Mouse (Mus musculus) intestine, postnatal 0 days (tissue): ENCODE data around the gene H2-M3. TPM values are rescaled to one million over a fixed set of nuclear protein-coding genes. Genes with fewer than 3 reads are reported as not detected.

ENCODE experiments used
- ATAC-seq: fragments of 200-750 bp; cut with Nextera tagmentation; 2 replicates; pipeline ENCODE4 v1.8.0; 2017; ENCODE audit warnings: mild to moderate bottlenecking, moderate TSS enrichment, moderate library complexity
- H3K27ac ChIP-seq: fragments of 300-500 bp; sonication (generic); 2 replicates; pipeline ENCODE4 v1.5.1; 2014; ENCODE audit warnings: mild to moderate bottlenecking, low read depth, low read length, moderate library complexity
- H3K27me3 ChIP-seq: fragments of 300-500 bp; sonication (generic); replicated peaks from 2 replicates; pipeline ENCODE4 v1.6.1; 2014; ENCODE audit warnings: low read length, mixed read lengths; ENCODE audit not compliant: control insufficient read depth, insufficient read depth
- H3K36me3 ChIP-seq: fragments of 300-500 bp; sonication (generic); 2 replicates; pipeline ENCODE4 v1.6.1; 2014; ENCODE audit warnings: mild to moderate bottlenecking, moderate library complexity; ENCODE audit not compliant: control insufficient read depth, insufficient read depth
- H3K4me1 ChIP-seq: fragments of 300-500 bp; sonication (generic); replicated peaks from 2 replicates; pipeline ENCODE4 v1.6.1; 2014; ENCODE audit warnings: antibody characterized with exemption, low read length, mixed read lengths; ENCODE audit not compliant: control insufficient read depth, insufficient read depth
- H3K4me2 ChIP-seq: fragments of 300-500 bp; sonication (generic); replicated peaks from 2 replicates; pipeline ENCODE4 v1.6.1; 2014; ENCODE audit warnings: low read depth, mild to moderate bottlenecking, moderate library complexity
- H3K4me3 ChIP-seq: fragments of 300-500 bp; sonication (generic); 2 replicates; pipeline ENCODE4 v1.5.1; 2014; ENCODE audit warnings: low read depth, low read length
- H3K9ac ChIP-seq: fragments of 300-500 bp; sonication (generic); 2 replicates; pipeline ENCODE4 v1.6.1; 2014; ENCODE audit warnings: mild to moderate bottlenecking, low read depth, low read length
- H3K9me3 ChIP-seq: fragments of 300-500 bp; sonication (generic); 2 replicates; pipeline ENCODE4 v1.6.1; 2016; ENCODE audit warnings: mixed run types; ENCODE audit not compliant: control insufficient read depth
- CTCF ChIP-seq: sonication (generic); IDR thresholded peaks from 2 replicates; pipeline ENCODE4 v1.5.1; 2016; ENCODE audit warnings: low read depth, mild to moderate bottlenecking, control low read depth, antibody characterized with exemption, moderate library complexity
- WGBS: fragments of 180-500 bp; shearing (Covaris S2); extraction: QIAGEN DNeasy Blood & Tissue Kit; methylation state at CpG from one replicate; pipeline ENCODE4 v1.1.7; 2014; 5-methylcytosine and 5-hydroxymethylcytosine counted together
- polyA plus RNA-seq: library from polyadenylated mRNA; unstranded; fragments of >200 nt; fragmentation: Nextera tagmentation; extraction: Ambion mirVana; gene quantifications from 2 replicates; pipeline ENCODE4 v1.2.1, GENCODE M21; 2015

H2-M3 gene
- polyA plus RNA-seq, 1 experiment from 2014 or later = 3.4 TPM

- no peak within 1 kb of the TSS for H3K4me3 ChIP-seq
- H3K36me3 ChIP-seq = no peaks in the 10 kb centered on the region
- 84% methylated on average over 4 of the region's 4 CpGs for WGBS
- H3K27ac ChIP-seq = no peak within 1 kb of the TSS
- H3K9ac ChIP-seq = no peak within 1 kb of the TSS
- no peaks in the 10 kb centered on the region for H3K9me3 ChIP-seq
- H3K4me1 ChIP-seq = no peaks in the 10 kb centered on the region
- TF ChIP-seq CTCF = no peak
- ATAC-seq = no peak
- no peaks in the 10 kb centered on the region for H3K27me3 ChIP-seq
- H3K4me2 ChIP-seq = no peak within 1 kb of the TSS
Observed at GRCm38 (mm10) chr17:37304213-37304612, 34.2 kb downstream of the H2-M3 start, which contains the start of gene Olfr101. Olfr101 (minus strand) TSS chr17:37304313.

- Histone ChIP-seq H3K4me2 (no peak overlapping the region), H3K27ac (no peak overlapping the region), H3K9me3 (no peaks in the 10 kb centered on the region), H3K9ac (no peak overlapping the region), H3K27me3 (no peaks in the 10 kb centered on the region), H3K36me3 (no peaks in the 10 kb centered on the region), H3K4me1 (no peaks in the 10 kb centered on the region), H3K4me3 (no peak overlapping the region)
- WGBS = 31% methylated on average over 4 of the region's 4 CpGs
- ATAC-seq = no peak
- peak; percentile 66 for TF ChIP-seq CTCF
Observed at GRCm38 (mm10) chr17:37308483-37308882, 38.5 kb downstream of the H2-M3 start.

GRCm38 (mm10) chr17:37310146-37310699, 40.2 kb downstream of the H2-M3 start:
- Histone ChIP-seq H3K9ac (no peak overlapping the region), H3K27me3 (no peaks in the 10 kb centered on the region), H3K4me3 (no peak overlapping the region), H3K36me3 (no peaks in the 10 kb centered on the region), H3K9me3 (no peaks in the 10 kb centered on the region), H3K27ac (no peak overlapping the region), H3K4me2 (no peak overlapping the region), H3K4me1 (no peaks in the 10 kb centered on the region)
- whole genome bisulfite sequencing = 13% methylated on average over 2 of the region's 2 CpGs
- 0 out of 2 replicates have a peak, but pooled peaks have one; percentile 45 for ATAC-seq
- no peak for TF ChIP-seq CTCF

- Histone ChIP-seq H3K9ac (no peak within 1 kb of the TSS), H3K27me3 (no peaks in the 10 kb centered on the region), H3K27ac (no peak within 1 kb of the TSS), H3K4me1 (no peaks in the 10 kb centered on the region), H3K4me3 (no peak within 1 kb of the TSS), H3K36me3 (no peaks in the 10 kb centered on the region), H3K4me2 (no peak within 1 kb of the TSS), H3K9me3 (no peaks in the 10 kb centered on the region)
- ATAC-seq = no peak
- no peak for TF ChIP-seq CTCF
Observed at GRCm38 (mm10) chr17:37316954-37317353, 46.9 kb downstream of the H2-M3 start, which contains the start of gene Olfr102. Olfr102 (minus strand) TSS chr17:37317054.

Other genes with a start within 250 kb of the H2-M3 start
- not detected in 2 replicates for gene Mog, start 246.8 kb upstream of the H2-M3 start, polyA plus RNA-seq
- gene Gabbr1, start 224.3 kb upstream of the H2-M3 start, polyA plus RNA-seq = 4.1 and 4.4 TPM in 2 replicates
- not detected in 2 replicates for gene Olfr90, start 181.7 kb upstream of the H2-M3 start, polyA plus RNA-seq
- not detected in 2 replicates for gene Olfr91, start 171.9 kb upstream of the H2-M3 start, polyA plus RNA-seq
- gene Olfr92, start 150.1 kb upstream of the H2-M3 start, polyA plus RNA-seq = not detected in 2 replicates
- not detected in 2 replicates for gene Olfr93, start 108.7 kb upstream of the H2-M3 start, polyA plus RNA-seq
- gene Ubd, start 76.3 kb upstream of the H2-M3 start, polyA plus RNA-seq = 5.2 and 5.3 TPM in 2 replicates
- not detected in 2 replicates for gene Olfr94, start 69.2 kb upstream of the H2-M3 start, polyA plus RNA-seq
- gene Olfr95, start 57.1 kb upstream of the H2-M3 start, polyA plus RNA-seq = not detected in 2 replicates
- gene Olfr96, start 50.1 kb upstream of the H2-M3 start, polyA plus RNA-seq = not detected in 2 replicates
- gene Olfr97, start 32.9 kb upstream of the H2-M3 start, polyA plus RNA-seq = not detected in 2 replicates
- not detected in 2 replicates for gene Olfr98, start 6.5 kb upstream of the H2-M3 start, polyA plus RNA-seq
- gene Olfr99, start 13.2 kb downstream of the H2-M3 start, polyA plus RNA-seq = 0.13 TPM in 1 of 2 replicates, not detected in the other
- gene Olfr101, start 34.1 kb downstream of the H2-M3 start, polyA plus RNA-seq = not detected in 2 replicates
- not detected in 2 replicates for gene Olfr102, start 46.8 kb downstream of the H2-M3 start, polyA plus RNA-seq
- not detected in 2 replicates for gene Olfr103, start 69.5 kb downstream of the H2-M3 start, polyA plus RNA-seq
- not detected in 2 replicates for gene Olfr104-ps, start 89.4 kb downstream of the H2-M3 start, polyA plus RNA-seq
- gene Olfr105-ps, start 108.8 kb downstream of the H2-M3 start, polyA plus RNA-seq = not detected in 2 replicates
- not detected in 2 replicates for gene Olfr106-ps, start 120.2 kb downstream of the H2-M3 start, polyA plus RNA-seq
- gene Olfr107, start 129.0 kb downstream of the H2-M3 start, polyA plus RNA-seq = not detected in 2 replicates
- gene Olfr108, start 175.3 kb downstream of the H2-M3 start, polyA plus RNA-seq = not detected in 2 replicates
- not detected in 2 replicates for gene Olfr109, start 188.7 kb downstream of the H2-M3 start, polyA plus RNA-seq
- 0.12 and 0.18 TPM in 2 replicates for gene H2-M2, start 213.3 kb downstream of the H2-M3 start, polyA plus RNA-seq
- gene Olfr110, start 222.2 kb downstream of the H2-M3 start, polyA plus RNA-seq = not detected in 2 replicates
- not detected in 2 replicates for gene Olfr111, start 237.8 kb downstream of the H2-M3 start, polyA plus RNA-seq